Mouse (Mus musculus) olfactory bulb, adult 2 months (tissue): ENCODE results near the gene Adgre5.

Experiments
- CTCF ChIP-seq: fragments of 200-500 bp; IDR thresholded peaks from 2 replicates; pipeline ENCODE4 v1.5.1; 2012; ENCODE audit warnings: low read depth, mild to moderate bottlenecking, low read length, moderate library complexity; ENCODE audit not compliant: insufficient read depth
- POLR2A ChIP-seq: fragments of 200-500 bp; IDR thresholded peaks from 2 replicates; pipeline ENCODE4 v1.6.1; 2012; ENCODE audit warnings: mild to moderate bottlenecking, low read depth, low read length, moderate library complexity; ENCODE audit not compliant: insufficient read depth

GRCm38 (mm10) chr8:83721405-83722025, 19.6 kb downstream of the Adgre5 start:
- TF ChIP-seq CTCF (no peak), POLR2A (no peak)
